Mouse (Mus musculus) monocyte, adult 2 months (primary cell): ENCODE results near the gene Arhgap11a.

Experiments used
- DNase-seq, 2 experiments: peaks; one replicate each; pipeline ENCODE4 v3.0.0; 2022; ENCODE audit warnings: low spot score in 2 of 2, low read depth in 1 of 2

The Arhgap11a gene

GRCm38 (mm10) chr2:113848245-113849121 is at the start of gene Arhgap11a:
Arhgap11a (minus strand) TSS chr2:113848661.
- DNase-seq: peak; percentile 69 to 85

GRCm38 (mm10) chr2:113893385-113894122 is 45.1 kb upstream of the Arhgap11a start:
- DNase-seq: no peak

- DNase-seq: no peak
Observed at GRCm38 (mm10) chr2:113887166-113887565, 38.7 kb upstream of the Arhgap11a start.

DNA sequence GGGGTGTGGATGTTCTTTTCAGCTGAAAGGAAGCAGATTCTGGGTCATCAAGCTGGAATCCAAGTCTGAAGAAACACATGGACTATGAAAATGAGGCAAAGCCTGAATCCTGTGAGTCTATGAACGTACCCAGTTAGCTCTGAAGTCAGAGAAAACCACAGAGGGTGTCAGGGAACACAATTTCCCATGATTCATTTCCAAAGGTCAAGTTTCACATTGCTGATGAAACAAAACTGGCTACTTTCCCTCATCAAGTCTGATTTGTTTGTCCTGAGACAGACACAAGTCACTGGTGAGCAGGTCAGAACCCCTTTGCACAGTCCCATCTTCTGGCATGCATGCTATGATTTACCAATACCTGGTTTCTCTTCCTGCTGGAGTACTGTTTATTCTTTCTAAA is 37.6 kb upstream of the Arhgap11a start:
- no peak for DNase-seq

GRCm38 (mm10) chr2:113870115-113870514 is 21.7 kb upstream of the Arhgap11a start:
- no peak for DNase-seq

DNA sequence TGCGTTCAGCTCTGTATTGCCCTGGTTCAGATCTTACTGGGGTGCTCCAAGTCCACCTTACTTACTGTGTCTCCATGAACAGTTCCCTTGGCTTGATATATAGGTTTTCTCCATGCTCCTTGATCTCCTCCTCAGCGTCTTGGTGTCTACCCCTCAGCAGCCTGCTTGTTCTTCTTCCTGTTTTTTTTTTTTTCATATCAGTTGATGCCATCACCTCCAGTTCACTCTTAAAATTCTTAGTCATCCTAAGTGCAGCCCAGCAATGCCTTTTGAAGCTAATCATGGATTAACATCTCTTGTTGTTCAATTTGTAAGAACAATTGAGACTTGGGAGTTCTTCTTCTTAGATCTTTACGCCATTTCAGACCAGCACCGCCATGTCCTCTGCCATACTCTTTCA is 19.9 kb upstream of the Arhgap11a start:
- DNase-seq: no peak

DNA sequence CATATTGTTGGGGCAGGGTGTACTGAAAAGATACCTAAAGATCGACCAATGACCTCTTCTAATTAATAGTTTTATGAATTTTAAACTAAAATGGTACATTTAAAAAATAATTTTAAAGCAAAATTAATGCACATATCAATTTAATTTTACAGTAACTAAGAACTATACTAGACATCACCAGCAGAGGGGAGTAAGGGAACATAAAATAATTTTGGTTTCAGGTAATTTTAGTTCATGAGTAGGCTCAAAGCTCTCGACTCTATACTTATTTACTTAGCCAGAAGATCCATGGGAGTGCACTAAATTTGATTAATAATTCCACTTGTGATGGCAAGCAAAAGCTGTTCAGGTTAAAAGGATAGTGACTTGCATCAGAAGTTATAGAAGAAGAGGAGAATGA is 17.7 kb upstream of the Arhgap11a start:
- DNase-seq: no peak

GRCm38 (mm10) chr2:113849141-113849540 is 680 bp upstream of the Arhgap11a start:
- no peak for DNase-seq

DNA sequence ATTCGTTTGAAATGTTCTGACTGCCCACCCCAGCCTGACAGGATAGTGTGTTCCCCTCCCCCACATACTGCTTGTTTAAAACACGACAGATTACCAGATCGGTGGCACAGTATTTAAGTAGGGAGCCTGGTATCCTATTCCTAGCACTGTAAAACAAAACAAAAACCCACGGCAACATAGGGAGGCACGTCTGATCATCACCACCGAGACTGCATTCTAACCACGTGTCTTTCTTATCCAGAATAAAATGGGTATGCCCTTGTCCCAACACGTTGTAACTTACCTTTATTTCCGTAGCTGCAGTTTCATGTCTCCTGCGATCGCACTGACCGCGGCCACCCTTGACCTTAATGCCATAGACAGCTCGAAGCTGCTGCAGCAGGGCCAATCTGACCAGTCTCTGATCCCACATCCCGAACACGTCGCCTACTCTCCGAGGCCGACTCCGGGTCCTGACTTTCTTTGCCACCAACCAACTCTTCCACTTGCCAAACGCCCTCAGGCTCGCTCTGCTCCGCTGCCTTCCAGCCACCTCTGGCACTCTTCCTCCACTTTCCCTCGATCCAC is 700 bp downstream of the Arhgap11a start:
- no peak for DNase-seq

DNA sequence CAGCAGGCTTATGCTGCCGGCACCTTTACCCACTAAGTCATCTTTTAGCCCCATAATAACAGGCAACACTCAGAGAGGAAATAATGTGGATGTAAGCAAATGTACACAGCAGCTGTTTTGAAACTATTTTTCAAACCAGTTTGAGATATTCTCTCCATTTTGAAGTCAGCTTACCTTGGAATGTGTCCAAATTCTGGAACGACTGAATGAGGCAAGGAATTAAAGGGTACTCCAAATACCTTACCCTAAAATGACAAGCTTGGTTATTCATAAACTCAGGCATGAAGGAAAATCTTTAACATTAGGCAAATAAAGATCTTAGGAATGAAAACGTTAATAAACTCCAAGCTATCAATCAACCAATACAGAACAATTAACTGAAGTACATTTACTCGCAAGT is 3.4 kb downstream of the Arhgap11a start:
- no peak for DNase-seq

DNA sequence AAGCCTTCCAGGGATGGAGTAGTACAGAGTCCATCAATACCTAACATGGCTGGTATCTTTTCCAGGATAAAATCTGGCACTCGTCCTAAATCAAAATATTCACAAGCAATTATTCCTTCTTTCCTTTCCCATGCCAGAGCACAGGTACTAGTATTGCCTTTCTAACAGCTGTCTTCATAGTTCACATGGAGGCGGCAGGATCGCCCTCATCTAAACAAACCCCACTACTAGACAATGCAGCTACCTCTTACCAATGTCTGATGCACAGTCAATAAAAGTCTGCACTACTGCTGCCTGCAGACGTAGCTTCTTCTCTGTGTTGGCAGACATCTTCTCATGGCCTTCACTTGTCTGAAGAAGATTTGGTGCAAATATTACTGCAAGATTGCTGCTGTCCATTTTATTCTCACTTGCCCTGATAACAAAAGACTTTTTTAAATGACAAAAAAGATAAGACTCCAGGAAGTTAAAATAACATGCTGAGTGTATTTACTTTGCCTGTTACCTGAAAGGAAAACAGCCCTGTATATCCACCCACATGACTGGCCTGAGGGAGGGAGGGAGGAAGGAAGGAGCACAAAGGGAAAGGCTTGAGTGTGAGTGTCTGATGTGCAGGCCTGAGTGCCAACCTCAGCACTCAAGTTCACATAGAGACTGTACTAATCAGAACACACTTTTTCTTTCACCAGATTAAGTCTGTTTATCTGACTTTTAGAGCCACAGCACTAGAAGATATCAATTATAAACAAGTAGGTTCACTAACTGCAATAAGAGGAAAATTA is 6.6 kb downstream of the Arhgap11a start:
- no peak for DNase-seq

GRCm38 (mm10) chr2:113839488-113839887 is 9.0 kb downstream of the Arhgap11a start:
- DNase-seq: no peak

- no peak for DNase-seq
Observed at GRCm38 (mm10) chr2:113835219-113835618, 13.2 kb downstream of the Arhgap11a start.

GRCm38 (mm10) chr2:113828943-113829882 is 19.2 kb downstream of the Arhgap11a start, which contains the start of gene Scg5:
Scg5 (minus strand) TSS chr2:113829121.
- DNase-seq: no peak

DNA sequence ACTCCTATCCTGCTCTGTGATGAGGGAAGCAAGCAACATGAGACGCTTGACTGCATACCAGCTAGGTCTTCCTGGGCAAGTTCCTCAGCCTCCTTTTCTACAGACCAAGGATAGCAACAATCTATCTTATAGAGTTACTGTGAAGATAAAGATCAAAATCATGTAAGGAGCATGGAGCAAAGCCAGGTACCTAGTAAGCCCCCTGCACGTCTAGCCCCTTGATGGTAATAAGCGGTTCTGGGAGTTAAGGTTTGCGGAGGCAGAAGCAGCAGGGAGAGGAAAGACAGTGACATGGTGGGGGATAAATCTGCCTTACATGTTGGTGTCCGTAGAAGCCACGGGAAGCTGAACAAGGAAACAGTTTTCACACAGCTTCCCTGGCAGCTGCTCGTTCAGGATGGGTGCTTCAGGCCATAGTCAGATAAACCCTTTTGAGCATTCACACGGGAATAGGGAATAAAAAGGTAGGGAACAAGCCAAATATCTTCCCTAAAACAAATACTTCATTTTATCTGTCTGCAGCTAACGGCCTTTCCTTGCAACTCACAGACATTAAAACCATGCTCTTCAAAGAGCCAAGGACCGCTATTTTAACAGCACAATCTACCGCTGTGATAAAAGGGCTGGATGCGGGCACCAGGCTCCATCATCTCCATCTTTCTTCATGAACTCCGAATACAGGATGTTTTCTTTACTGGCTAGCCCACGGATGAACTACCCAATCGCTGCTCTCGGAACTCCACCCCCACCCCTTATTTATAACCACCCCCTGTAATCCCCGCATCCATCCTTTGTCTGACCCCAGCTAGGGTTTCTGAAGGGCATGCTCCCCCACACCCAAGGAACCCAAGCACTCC is 20.1 kb downstream of the Arhgap11a start:
- DNase-seq: no peak

- no peak for DNase-seq
Observed at GRCm38 (mm10) chr2:113823909-113824308, 24.6 kb downstream of the Arhgap11a start.

DNA sequence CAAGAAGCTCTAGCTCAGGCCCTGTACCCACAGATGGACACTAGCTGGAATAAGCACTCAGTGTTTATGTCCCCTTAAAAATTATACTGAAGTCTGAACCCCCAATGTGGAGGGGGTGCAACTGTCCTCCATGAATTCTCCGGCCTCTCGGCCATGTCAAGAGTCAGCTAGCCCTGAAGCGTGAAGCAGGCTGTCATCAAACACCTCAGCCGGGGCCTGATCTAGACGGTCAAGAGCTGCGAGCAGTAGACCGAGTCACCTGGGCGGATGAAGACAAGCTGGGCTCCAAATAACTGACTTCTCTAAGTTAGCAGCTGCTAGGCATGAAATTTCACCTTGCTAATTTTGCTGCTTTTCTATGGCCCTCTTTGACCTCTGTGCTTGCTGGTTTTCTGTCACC is 26.1 kb downstream of the Arhgap11a start:
- no peak for DNase-seq

GRCm38 (mm10) chr2:113821176-113821734 is 27.2 kb downstream of the Arhgap11a start:
- DNase-seq: no peak

- DNase-seq: peak in 1 of 2 experiments; percentile 45
Observed at GRCm38 (mm10) chr2:113820117-113820516, 28.3 kb downstream of the Arhgap11a start.
